Mouse (Mus musculus): ENCODE data around the gene Csmd2.

DNA sequence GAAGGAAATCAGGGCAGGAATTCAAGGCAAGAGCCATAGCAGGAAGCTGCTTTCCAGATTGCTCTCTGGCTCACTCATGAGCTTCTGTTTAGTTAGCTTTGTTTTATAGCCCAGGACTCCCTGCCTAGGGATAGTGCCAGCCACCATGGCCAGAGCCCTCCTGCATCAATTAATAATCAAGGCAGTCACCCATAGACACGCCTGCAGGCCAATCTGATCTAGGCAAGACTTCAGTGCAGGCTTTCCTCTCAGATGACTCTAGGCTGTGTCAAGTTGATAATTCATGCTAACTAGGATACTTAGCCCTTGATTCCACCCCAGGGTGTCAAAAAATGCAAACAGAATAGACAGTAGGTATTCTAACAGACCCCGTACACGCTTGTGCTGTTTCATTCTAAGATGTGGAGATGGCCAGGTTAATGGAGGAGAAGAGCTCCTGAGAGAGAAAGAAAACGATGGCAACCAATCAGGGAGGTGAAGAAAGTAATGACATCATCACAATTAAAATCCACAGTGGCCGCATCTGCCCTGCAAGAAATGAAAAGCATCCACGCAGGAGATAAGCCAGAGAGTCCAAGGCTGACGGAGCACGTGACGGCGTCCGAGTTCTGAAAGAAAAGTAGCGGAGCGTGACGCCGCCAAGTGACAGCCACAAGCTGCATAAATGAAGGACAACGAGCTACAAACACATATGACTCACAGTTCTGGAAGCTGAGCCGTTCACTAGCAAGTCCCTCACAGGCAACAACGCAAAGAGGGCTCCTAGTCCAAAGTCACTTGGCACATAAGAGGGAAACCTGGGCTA lies 440.8 kb downstream of the Csmd2 start:
- no peak for TF ChIP-seq POLR2A (IDR thresholded peaks at IDR 0.05; ENCODE audit: borderline replicate concordance, extremely low read depth, low read depth, low read length)
- TF ChIP-seq CTCF (IDR thresholded peaks at IDR 0.05; ENCODE audit: insufficient read depth, low read length): no peak

Data from lung, adult 2 months (tissue).